Mouse (Mus musculus) CH12.LX (cell line): ENCODE measurements around the gene Rbfox1.

Experiments
- CTCF ChIP-seq, 2 experiments: IDR thresholded peaks in 1 of 2; conservative IDR thresholded peaks in 1 of 2; 2 replicates each; pipeline ENCODE4 v1.5.1; 2011 to 2012; ENCODE audit warnings: low read depth in 2 of 2, low read length in 2 of 2, improper control_type of control experiment in 1 of 2, inconsistent platforms in 1 of 2, mild to moderate bottlenecking in 1 of 2, moderate library complexity in 1 of 2
- EP300 ChIP-seq: IDR thresholded peaks from 2 replicates; pipeline ENCODE4 v1.6.1; 2011; ENCODE audit warnings: low read length, improper control_type of control experiment
- GABPA ChIP-seq: IDR thresholded peaks from 2 replicates; pipeline ENCODE4 v1.6.1; 2012; ENCODE audit warnings: low read depth, low read length, improper control_type of control experiment, inconsistent platforms; ENCODE audit not compliant: insufficient replicate concordance
- MAZ ChIP-seq: IDR thresholded peaks from 2 replicates; pipeline ENCODE4 v1.6.1; 2012; ENCODE audit warnings: low read depth, mild to moderate bottlenecking, inconsistent platforms, low read length, improper control_type of control experiment, moderate library complexity
- MEF2A ChIP-seq: IDR thresholded peaks from 2 replicates; pipeline ENCODE4 v1.6.1; 2014; ENCODE audit warnings: low read depth, mild to moderate bottlenecking, inconsistent platforms, low read length, improper control_type of control experiment, borderline replicate concordance
- POLR2A ChIP-seq: IDR thresholded peaks from 2 replicates; pipeline ENCODE4 v1.6.1; 2011; ENCODE audit warnings: low read depth, mild to moderate bottlenecking, improper control_type of control experiment, low read length
- UBTF ChIP-seq: IDR thresholded peaks from 2 replicates; pipeline ENCODE4 v1.6.1; 2012; ENCODE audit warnings: low read depth, mild to moderate bottlenecking, inconsistent platforms, low read length, improper control_type of control experiment, moderate library complexity

DNA sequence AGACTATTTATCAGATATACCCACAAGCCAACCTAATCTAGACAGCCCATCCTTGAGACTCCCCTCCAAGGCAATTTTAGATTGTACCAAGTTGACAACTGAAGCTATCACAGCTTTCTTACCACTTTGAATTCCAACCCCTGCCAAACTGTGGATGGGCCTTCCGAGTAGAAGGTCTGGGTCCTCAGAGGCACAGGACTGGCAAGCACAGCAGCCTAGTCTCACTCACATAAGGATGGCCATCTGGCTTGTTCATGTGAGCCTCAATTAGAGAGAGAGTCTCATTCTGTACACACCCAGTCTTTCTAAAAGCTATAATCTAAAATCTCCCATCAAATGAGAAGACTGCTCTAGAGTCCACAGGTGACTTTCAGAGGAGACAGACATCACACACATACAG lies 1173.4 kb downstream of the Rbfox1 start:
- TF ChIP-seq POLR2A (no peak), GABPA (no peak), UBTF (no peak), CTCF (conservative IDR thresholded peaks at IDR 0.05 in 1 of 2, IDR thresholded peaks at IDR 0.05 in 1 of 2; ENCODE audit: low read depth in 2 of 2, low read length in 2 of 2) (no peak), MEF2A (no peak), MAZ (no peak), EP300 (no peak)
